ENCODE assay signal across 8 mouse cellular contexts in the genomic region with DNA sequence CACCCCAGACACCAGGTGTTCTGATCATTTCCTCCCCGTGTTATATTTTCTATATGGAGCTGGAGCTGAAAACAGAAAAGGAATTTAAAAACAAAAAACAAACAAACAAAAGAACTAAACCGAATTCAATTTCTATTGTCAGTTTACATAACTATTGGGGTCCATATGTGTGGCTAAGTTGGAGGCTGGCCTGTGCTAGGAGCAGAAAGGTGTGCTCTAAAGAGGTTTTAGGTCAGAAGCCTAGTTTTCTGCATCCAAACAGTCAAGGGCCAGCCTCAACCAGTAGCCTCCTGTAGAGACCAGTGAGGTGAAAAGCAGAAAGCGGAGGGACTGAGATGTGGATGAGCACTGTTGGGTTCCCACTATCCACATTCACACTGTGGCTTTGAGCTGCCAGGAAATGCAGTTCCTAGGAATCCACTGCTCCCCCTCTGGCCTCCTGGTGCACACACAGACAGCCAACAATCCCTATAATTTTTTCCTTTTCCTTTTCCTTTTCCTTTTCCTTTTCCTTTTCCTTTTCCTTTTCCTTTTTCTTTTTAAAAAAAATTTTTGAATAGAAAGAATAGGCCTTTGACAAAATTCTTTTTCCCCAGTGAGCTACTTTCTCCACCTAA. TPM values are rescaled to one million over a fixed set of nuclear protein-coding genes. Genes with fewer than 3 reads are reported as not detected.
DNase-seq lines count a peak whose midpoint lies in the region; ATAC-seq and TF ChIP-seq lines count a peak whose summit lies in the region.

No protein-coding gene starts in this region.

- no peaks in the 10 kb centered on the region for H3K36me3 ChIP-seq in kidney, adult 2 months (ENCODE audit: control insufficient read depth, insufficient read depth, low read length)
- peaks cover 32% of the 10 kb centered on the region for H3K36me3 ChIP-seq in forebrain, embryonic 10.5 days (replicated peaks)
- no peaks in the 10 kb centered on the region for H3K36me3 ChIP-seq in limb, embryonic 15.5 days
- H3K36me3 ChIP-seq in stomach, embryonic 14.5 days (ENCODE audit: control insufficient read depth, insufficient read depth, low read length) = no peaks in the 10 kb centered on the region

- no peak for TF ChIP-seq POLR2A in kidney, adult 2 months (IDR thresholded peaks at IDR 0.05; ENCODE audit: low read depth, low read length)

- H3K4me1 ChIP-seq in kidney, adult 2 months (ENCODE audit: control insufficient read depth, insufficient read depth, low read length) = 0 out of 2 replicates have a peak, but pooled peaks cover 5% of the 10 kb centered on the region
- peaks cover 8% of the 10 kb centered on the region for H3K4me1 ChIP-seq in forebrain, embryonic 10.5 days
- peaks cover 5% of the 10 kb centered on the region; the same call in 1 of the 2 replicates for H3K4me1 ChIP-seq in limb, embryonic 15.5 days
- no peaks in the 10 kb centered on the region for H3K4me1 ChIP-seq in stomach, embryonic 14.5 days (ENCODE audit: control insufficient read depth, insufficient read depth, low read length)

- no peak for DNase-seq in kidney, adult 2 months
- DNase-seq in kidney, postnatal 25 days = no peak
- peak; percentile 40 for DNase-seq in MN1 (ENCODE audit: low spot score)
- DNase-seq in forebrain, embryonic 10.5 days (ENCODE audit: extremely low spot score, low spot score) = no peak
- DNase-seq in thymus, postnatal 25 days = no peak
- no peak for DNase-seq in right cerebral cortex, postnatal 14 days

- 14% methylated on average over 3 of the region's 3 CpGs for WGBS in kidney, adult 2 months
- WGBS in forebrain, embryonic 10.5 days = 16% methylated on average over 3 of the region's 3 CpGs
- WGBS in limb, embryonic 15.5 days = 11% methylated on average over 3 of the region's 3 CpGs
- WGBS in stomach, embryonic 14.5 days = 14% methylated on average over 3 of the region's 3 CpGs

- no peak overlapping the region for H3K27ac ChIP-seq in kidney, adult 2 months (ENCODE audit: insufficient read depth, low read depth, low read length)
- peak overlapping the region; percentile 82 for H3K27ac ChIP-seq in forebrain, embryonic 10.5 days
- H3K27ac ChIP-seq in limb, embryonic 15.5 days = 0 out of 2 replicates have a peak overlapping the region, but pooled peaks have one; percentile 79
- H3K27ac ChIP-seq in stomach, embryonic 14.5 days (ENCODE audit: low read length) = no peak overlapping the region

- TF ChIP-seq CTCF in kidney, adult 2 months (conservative IDR thresholded peaks at IDR 0.05; ENCODE audit: insufficient read depth, insufficient read length, low read depth, low read length) = 0 out of 2 replicates have a peak, but pooled peaks have one; percentile 18

- no peaks in the 10 kb centered on the region for H3K9me3 ChIP-seq in forebrain, embryonic 10.5 days
- H3K9me3 ChIP-seq in limb, embryonic 15.5 days = no peaks in the 10 kb centered on the region
- no peaks in the 10 kb centered on the region for H3K9me3 ChIP-seq in stomach, embryonic 14.5 days (ENCODE audit: control insufficient read depth, low read depth, low read length)

- no peaks in the 10 kb centered on the region for H3K27me3 ChIP-seq in kidney, adult 2 months (replicated peaks; ENCODE audit: control insufficient read depth, insufficient read depth, low read length)
- H3K27me3 ChIP-seq in forebrain, embryonic 10.5 days (ENCODE audit: poor library complexity, severe bottlenecking) = no peaks in the 10 kb centered on the region
- H3K27me3 ChIP-seq in limb, embryonic 15.5 days = no peaks in the 10 kb centered on the region
- H3K27me3 ChIP-seq in stomach, embryonic 14.5 days (ENCODE audit: control insufficient read depth, insufficient read depth, low read length) = no peaks in the 10 kb centered on the region

- H3K4me2 ChIP-seq in limb, embryonic 15.5 days = peak overlapping the region; percentile 62
- H3K4me2 ChIP-seq in stomach, embryonic 14.5 days (replicated peaks; ENCODE audit: low read depth, low read length) = peak overlapping the region; percentile 49

- ATAC-seq in limb, embryonic 15.5 days (ENCODE audit: insufficient number of reproducible peaks, low FRiP score, low TSS enrichment, low read depth) = no peak
- no peak for ATAC-seq in stomach, embryonic 14.5 days (ENCODE audit: insufficient number of reproducible peaks, insufficient read depth, low FRiP score, low read depth)

- H3K4me3 ChIP-seq in kidney, adult 2 months (ENCODE audit: insufficient read depth, low read depth, low read length) = peak overlapping the region; percentile 68; the same call in 1 of the 2 replicates
- peak overlapping the region; percentile 63 for H3K4me3 ChIP-seq in forebrain, embryonic 10.5 days
- H3K4me3 ChIP-seq in limb, embryonic 15.5 days = peak overlapping the region; percentile 63
- peak overlapping the region; percentile 61 for H3K4me3 ChIP-seq in stomach, embryonic 14.5 days (ENCODE audit: low read depth, low read length)

- H3K9ac ChIP-seq in limb, embryonic 15.5 days = peak overlapping the region; percentile 56
- H3K9ac ChIP-seq in stomach, embryonic 14.5 days (replicated peaks; ENCODE audit: low read depth, low read length) = no peak overlapping the region; the same call in 1 of the 2 replicates

RNA-seq across cellular contexts. Expression of a gene that starts 1.0 kb away (rescaled TPM):
- 2.5 and 3.8 TPM in 2 replicates for polyA plus RNA-seq in kidney, adult 2 months (2012; rRNA removed)
- 14.4 and 16.5 TPM in 2 replicates for polyA plus RNA-seq in forebrain, embryonic 10.5 days (2016; fragmentation: Nextera tagmentation; extraction: Ambion mirVana)
- polyA plus RNA-seq in limb, embryonic 15.5 days (2015; fragmentation: Nextera tagmentation; extraction: Ambion mirVana) = 10.6 and 11.8 TPM in 2 replicates
- 13.8 and 14.2 TPM in 2 replicates for polyA plus RNA-seq in stomach, embryonic 14.5 days (2014; fragmentation: Nextera tagmentation; extraction: Ambion mirVana)

RNA-seq across cellular contexts. Expression of a gene that starts 26.6 kb away (rescaled TPM):
- polyA plus RNA-seq in kidney, adult 2 months (2012; rRNA removed) = not detected in 2 replicates
- not detected in 2 replicates for polyA plus RNA-seq in forebrain, embryonic 10.5 days (2016; fragmentation: Nextera tagmentation; extraction: Ambion mirVana)
- not detected in 2 replicates for polyA plus RNA-seq in limb, embryonic 15.5 days (2015; fragmentation: Nextera tagmentation; extraction: Ambion mirVana)
- polyA plus RNA-seq in stomach, embryonic 14.5 days (2014; fragmentation: Nextera tagmentation; extraction: Ambion mirVana) = not detected in 2 replicates

RNA-seq across cellular contexts. Expression of a gene that starts 33.0 kb away (rescaled TPM):
- 1.1 and 1.4 TPM in 2 replicates for polyA plus RNA-seq in kidney, adult 2 months (2012; rRNA removed)
- 13.5 and 14.4 TPM in 2 replicates for polyA plus RNA-seq in forebrain, embryonic 10.5 days (2016; fragmentation: Nextera tagmentation; extraction: Ambion mirVana)
- 10.9 and 11.4 TPM in 2 replicates for polyA plus RNA-seq in limb, embryonic 15.5 days (2015; fragmentation: Nextera tagmentation; extraction: Ambion mirVana)
- 13.2 and 13.7 TPM in 2 replicates for polyA plus RNA-seq in stomach, embryonic 14.5 days (2014; fragmentation: Nextera tagmentation; extraction: Ambion mirVana)

Comparison
In these comparisons a context has a peak if more than half of its experiments do, and no peak if none do; other contexts are left out.
1. H3K27ac ChIP-seq: peak in forebrain, embryonic 10.5 days (single experiment) and limb, embryonic 15.5 days (single experiment); none in kidney, adult 2 months (single experiment) and stomach, embryonic 14.5 days (single experiment).
2. Peak in every context shown above with its lines, with median percentiles within 50 percentile points of each other: H3K4me3 ChIP-seq.